Mouse (Mus musculus) liver, adult (tissue): ENCODE results near the gene Wdr63.

Experiments
- GATA4 ChIP-seq: IDR thresholded peaks from 2 replicates; pipeline ENCODE4 v1.6.1; 2014; ENCODE audit warnings: mild to moderate bottlenecking, low read length; ENCODE audit not compliant: insufficient replicate concordance

Gene Wdr63

DNA sequence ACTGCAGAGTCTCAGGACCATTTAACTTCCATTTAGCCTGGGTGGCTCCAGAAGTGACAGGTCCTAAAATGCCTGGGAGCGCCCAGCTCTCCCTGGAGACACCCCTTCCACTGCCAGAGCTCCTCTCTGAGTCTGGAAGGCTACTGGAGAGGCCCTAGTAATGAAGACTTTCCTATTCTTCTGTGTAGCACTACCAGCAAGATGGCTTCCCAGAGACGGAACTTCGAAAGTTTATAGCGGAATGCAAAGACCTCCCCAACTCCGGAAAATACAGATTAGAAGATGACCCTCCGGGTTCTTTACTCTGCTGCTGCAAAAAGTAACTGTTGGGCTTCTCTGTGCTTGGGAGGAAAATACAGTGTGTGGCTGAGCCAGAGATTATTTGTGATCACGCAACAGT, 32.3 kb upstream of the Wdr63 start:
- no peak for TF ChIP-seq GATA4

DNA sequence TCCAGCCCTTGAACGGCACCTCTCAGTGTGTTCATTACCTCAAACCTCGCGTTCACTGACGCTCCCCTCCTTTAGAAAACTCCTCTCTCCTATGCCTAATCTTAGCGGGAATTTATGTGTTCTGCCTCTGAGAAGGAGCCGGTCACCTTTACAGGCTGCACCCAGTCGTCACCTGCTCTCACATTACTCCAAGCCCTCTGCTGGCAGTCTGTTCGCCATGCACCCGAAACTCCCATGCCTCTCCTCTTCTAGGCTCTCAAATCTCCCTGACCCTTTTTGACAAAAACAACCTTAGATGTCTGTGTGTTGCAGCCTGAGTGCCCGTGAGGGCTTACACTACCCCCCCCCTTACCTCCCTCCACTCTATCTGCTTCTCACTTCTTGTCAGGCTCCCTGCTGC, 28.5 kb upstream of the Wdr63 start:
- no peak for TF ChIP-seq GATA4

DNA sequence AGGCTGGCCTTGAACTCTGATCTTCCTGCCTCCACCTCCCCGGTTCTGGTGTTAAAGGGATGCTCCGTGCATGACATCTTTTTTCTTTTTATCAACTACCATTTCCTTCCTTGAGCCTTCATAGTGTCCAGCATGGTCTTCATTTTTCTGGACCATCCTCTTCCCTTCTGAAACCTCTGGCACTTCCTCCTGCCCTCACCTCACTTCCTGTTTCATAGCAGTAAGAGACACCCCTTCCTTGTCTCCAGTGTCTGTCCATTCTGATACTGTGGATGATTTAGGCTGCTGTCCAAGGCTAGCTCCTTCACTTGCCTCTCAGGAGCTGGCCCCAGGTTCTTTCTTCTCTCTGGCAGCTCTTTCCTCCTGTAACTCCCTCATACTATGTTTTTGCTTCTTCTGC, 27.5 kb upstream of the Wdr63 start:
- TF ChIP-seq GATA4: no peak

DNA sequence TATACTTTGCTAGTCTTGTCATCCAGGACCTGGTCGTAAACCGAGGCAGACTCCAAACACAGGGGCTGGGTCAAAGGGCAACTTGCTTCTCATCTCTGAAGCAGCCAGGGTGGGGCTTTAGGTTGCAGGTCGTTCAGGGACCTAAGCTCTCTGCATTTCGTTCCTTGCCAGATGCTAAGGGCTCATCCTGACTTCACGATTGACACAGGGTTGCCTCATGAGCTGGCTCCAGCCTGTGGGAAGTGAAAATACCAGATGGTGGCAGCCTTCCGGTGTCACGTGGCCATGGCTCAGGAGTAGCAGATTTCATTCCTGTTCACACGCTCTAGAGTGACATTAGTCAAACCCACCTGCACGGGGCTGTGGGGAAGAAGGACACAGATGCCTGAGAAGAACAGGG, 26.9 kb upstream of the Wdr63 start:
- no peak for TF ChIP-seq GATA4

DNA sequence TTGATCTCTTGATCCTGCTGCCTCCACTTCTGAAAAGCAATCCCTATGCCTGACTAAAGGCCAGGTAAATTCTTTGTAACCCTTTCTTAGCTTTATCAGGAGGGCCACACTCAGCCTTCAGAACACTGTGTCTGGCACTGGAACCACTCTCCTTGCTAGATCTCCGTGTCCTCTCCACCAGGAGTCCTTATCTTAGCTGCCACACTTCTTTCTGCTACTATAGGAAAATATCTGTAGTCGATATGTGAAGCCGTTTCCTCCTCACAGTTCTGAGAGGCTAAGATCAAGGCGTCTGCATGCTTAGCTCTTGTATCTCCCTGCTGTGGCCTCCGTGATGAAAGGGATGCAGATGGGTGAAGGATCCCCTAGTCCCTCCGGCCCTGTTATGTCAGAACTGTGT, 19.3 kb upstream of the Wdr63 start:
- TF ChIP-seq GATA4: no peak

DNA sequence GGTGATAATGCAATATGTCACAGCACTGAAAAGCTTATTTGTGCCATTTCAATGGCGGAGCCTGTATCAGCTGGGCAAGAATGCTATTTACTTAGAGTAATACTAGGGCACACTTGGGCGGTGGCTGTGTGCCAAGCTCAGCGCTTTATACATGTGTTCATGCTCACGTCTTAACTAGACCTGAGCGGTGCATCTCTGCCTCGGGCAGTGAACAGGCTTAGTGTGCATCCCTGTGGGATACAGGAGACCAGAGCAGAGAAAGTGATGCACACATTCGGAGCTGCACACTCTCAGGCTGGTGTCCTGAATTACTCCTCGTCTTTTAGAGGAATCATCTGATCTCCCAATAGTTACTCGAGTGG, 15.5 kb upstream of the Wdr63 start:
- no peak for TF ChIP-seq GATA4

DNA sequence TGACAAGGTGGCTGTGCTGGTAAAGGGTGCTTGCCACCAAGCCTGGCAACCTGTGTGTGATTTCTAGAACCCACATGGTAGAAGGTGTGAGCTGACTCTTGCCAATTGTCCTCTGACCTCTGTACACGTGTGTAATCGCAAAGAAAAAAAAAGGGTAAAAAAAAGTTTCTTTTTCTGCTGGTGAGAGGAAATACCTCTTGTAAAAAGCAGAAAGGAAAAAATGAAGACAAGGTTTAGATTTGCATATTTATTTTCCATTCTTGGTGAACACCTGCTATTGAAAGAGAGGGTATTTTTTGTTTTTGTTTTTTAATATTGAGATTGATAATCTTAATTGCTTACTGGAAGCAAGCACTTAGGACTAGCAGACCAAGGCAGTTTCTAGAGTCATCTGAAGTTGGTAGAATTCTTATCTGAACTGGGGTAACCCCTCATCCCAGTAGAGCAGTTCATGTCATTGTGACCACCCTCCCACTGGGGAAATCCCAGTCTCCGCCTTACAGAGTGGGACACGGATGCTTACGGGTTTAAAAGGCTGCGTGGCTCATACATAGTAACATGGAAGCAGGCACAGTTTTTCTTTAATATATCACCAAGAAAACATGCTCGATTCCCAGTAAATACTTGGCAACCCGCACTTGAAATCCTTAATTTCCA, 15.0 kb upstream of the Wdr63 start:
- TF ChIP-seq GATA4: no peak

DNA sequence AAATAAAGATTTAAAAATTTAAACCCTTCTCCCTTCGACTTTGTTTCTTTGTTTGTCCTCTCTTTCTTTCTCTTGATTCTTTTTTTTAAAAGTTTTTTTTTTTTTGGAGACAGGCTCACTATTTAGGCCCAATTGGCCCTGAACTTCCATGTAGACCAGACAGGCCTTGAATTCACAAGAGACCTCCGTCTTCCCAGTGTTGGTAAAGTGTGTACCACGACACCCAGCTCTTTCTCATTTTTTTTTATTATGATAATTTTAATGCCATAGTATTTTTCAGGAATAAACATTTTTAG, 14.1 kb upstream of the Wdr63 start:
- TF ChIP-seq GATA4: no peak

DNA sequence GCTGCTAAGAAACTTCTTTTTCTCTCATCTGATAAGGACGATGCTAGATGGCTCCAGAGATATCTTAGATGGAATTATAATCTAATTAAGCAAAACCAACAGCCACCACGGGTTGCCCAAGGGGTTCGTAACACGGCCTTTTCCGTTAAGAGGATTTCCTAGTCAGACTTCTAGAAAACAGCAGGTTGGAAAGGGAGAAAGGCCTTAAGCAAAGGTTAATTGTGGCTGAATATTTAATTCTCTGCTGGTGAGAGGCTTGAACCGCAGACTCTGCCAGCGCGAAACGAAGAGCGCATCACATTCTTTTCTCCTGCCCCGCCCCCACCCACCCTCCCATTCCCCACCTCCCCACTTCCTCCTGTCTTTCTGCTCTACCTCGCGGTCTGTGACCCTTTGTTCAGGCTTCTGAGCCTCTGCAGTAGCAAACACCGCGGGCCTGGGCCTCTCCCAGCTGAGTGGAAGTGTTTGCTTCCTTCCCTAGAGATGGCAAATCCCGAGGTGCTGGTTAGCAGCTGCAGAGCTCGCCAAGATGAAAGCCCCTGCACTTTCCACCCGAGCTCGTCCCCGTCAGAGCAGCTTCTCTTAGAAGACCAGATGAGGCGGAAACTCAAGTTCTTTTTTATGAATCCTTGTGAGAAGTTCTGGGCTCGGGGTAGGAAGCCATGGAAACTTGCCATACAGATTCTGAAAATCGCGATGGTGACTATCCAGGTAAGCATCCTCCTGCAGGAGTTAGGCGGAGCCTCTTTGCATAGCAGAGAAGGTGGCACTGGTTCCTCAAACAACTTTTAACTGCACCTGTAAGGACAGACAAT, 13.6 kb upstream of the Wdr63 start:
- TF ChIP-seq GATA4: no peak

DNA sequence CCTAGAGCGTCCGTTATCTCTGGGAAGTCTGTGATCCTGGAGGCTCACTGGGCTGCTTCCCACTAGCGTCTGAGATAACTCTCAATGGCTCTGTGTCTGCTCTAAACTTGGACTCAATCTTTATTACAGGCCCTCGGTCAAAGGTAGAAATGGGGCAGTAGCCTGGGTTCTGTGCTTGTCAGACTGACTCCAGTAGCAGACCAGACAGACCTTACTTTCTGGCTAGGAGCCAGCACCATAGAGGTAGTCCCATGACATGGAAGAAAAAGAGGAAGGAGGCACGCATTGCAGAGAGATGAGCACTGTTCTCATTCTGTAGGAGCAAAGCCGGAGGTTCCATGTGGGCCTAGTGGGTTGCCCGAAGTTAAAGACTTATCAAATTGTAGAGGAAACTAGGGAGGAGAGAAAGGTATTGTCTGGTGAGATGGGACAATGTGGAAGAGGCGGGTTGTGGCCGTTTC, 10.1 kb upstream of the Wdr63 start:
- TF ChIP-seq GATA4: no peak

DNA sequence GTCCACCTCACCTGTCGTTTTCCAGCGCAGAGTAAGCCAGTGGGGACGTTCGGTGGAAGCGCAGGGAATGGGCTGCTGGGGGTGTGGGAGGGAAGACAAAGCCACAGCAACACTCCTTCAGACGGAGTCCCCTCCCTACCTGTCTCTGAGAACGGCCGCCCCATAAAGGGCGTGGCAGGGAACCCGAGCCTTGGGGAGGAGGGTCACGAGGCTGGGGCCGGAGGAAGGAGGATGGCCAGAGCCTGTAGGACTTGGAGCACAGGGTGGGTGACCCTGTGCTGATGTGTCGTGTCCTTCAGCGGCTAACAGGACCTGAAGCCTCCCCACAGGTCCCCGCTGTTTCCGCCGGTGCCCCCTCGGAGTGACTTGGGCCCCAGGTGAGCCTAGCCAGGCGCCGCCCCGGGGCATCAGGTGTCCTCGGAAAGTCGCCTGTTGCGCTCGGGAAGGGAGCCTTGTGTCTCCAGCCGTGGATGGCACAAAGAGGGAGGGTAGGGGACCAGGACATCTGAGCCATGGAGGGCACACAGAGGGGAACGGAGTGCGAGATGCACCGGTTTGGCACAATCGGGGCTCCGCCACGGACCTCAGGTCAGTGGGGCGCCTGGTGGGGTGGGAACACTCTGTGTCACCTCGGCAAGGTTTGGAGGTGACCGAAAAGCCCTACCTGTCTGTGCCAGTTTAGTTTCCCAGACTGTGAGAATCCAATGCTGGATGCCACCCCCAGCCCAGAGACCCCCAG, 9.5 kb upstream of the Wdr63 start, which contains the start of gene Mcoln3:
Mcoln3 (plus strand) TSS at position 193 of the 739 bp plus-strand sequence.
- no peak for TF ChIP-seq GATA4

DNA sequence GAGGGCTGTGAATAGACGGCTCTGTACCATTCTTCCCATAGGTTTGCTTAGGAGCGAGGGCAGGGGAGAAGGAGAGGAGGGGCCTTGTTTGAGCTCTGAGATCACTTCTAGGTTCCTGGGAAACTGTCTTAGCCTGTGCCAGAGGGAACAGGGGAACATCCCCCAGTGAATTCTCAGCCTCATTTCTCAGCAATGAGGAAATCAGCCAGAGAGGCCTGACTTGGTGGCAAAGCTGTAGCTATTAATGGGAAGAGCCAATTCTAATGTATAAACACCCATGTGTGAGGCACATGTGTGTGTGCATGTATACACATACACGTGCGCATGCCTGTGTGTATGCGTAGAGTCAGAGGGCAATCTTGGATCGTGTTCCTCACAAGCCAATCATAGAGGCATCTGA, 3.0 kb upstream of the Wdr63 start:
- no peak for TF ChIP-seq GATA4

DNA sequence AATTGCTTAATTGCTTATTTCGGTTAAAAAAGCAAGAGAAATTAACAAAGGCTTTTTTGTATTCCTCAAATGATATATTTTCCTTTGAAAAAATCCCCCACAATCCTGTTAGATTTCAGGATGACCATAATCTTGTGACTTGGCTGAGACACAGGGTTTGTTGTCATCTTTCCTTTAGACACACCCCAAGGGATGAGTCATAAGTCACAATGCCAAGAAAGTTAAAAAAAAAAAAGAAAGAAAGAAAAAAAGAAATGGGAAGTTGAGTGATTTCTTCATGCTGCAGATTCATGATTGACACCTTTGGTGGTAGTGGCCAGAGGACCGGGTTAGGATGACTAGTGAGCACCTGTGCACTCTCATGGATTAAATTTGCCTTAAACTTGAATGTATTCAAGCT, 2.4 kb upstream of the Wdr63 start:
- no peak for TF ChIP-seq GATA4

DNA sequence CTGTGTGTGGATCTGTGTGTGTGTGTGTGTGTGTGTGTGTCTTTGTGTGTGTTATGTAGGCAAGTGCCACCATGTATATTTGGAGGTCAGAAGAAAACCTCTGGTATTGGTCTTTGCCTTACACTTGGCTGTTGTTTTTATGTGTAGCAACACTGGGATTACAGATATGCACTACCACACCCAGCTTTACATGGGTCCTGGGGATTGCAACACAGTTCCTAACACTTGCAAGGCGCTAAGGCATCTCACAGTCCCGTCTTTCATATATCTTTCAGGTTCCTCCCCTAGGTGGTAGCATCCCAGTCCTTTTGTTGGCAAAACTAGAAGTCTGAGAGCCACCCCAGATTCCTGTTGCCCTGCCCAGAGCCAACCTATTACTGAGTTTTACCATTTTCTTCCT, 1.0 kb upstream of the Wdr63 start:
- TF ChIP-seq GATA4: no peak

DNA sequence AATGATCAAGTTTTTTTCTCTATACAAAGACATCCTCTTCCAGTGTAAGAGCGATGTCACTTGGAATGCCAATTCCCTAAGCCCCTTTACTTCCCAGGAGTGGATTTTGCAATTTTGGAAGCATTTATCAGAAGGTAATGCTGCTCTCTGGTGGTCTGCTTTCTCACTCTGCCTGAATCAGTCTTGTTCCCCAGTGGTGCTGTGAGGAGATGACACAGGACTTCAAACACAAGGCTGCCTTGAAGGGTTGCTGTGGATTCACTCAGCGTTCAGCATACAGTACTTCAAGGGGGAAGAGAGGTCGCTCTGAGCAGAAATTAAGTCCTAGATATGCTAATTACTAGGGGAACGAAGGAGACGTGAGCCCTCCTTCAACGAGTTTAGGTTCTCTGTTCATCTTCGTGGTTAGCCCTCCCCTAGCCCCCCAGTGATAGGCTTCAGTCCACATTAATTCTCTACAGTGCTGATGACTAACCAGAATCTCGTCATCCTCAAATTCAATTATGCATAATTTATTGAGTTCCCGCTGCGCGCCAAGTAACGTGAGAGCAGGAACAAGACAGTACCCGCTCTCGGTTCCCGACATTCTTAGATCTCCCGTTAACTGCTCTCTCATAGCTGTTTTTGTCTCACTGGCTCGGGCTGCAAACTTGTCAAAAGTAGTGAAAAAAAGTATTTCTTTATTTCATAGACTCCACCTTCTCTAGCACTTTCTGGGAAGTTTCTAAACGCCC, 647 bp downstream of the Wdr63 start:
- no peak for TF ChIP-seq GATA4
